Mouse (Mus musculus): ENCODE results near the gene Cish. TPM values are rescaled to one million over a fixed set of nuclear protein-coding genes. Genes with fewer than 3 reads are reported as not detected.

Cish gene
- polyA plus RNA-seq, 1 experiment from 2014 or later: 5.4 TPM

GRCm38 (mm10) chr9:107309600-107309999 is 13.8 kb downstream of the Cish start:
- ATAC-seq (ENCODE audit: low read depth): no peak
- Histone ChIP-seq H3K36me3 (ENCODE audit: control insufficient read depth, insufficient read depth, low read length) (no peaks in the 10 kb centered on the region), H3K9ac (replicated peaks; ENCODE audit: low read depth, low read length) (no peak overlapping the region), H3K27ac (ENCODE audit: low read depth, low read length) (no peak overlapping the region), H3K9me3 (ENCODE audit: control insufficient read depth, low read length) (no peaks in the 10 kb centered on the region), H3K4me1 (ENCODE audit: control insufficient read depth, insufficient read depth, low read length) (no peaks in the 10 kb centered on the region), H3K27me3 (ENCODE audit: control insufficient read depth, insufficient read depth, low read length) (no peaks in the 10 kb centered on the region), H3K4me2 (ENCODE audit: low read depth, low read length) (no peak overlapping the region), H3K4me3 (ENCODE audit: low read depth, low read length) (no peak overlapping the region)
- 71% methylated on average over 5 of the region's 5 CpGs for WGBS

- H3K9ac ChIP-seq (replicated peaks; ENCODE audit: low read depth, low read length): no peak overlapping the region
- no peak overlapping the region for H3K4me2 ChIP-seq (ENCODE audit: low read depth, low read length)
- no peaks in the 10 kb centered on the region for H3K4me1 ChIP-seq (ENCODE audit: control insufficient read depth, insufficient read depth, low read length)
- no peaks in the 10 kb centered on the region for H3K27me3 ChIP-seq (ENCODE audit: control insufficient read depth, insufficient read depth, low read length)
- no peak for ATAC-seq (ENCODE audit: low read depth)
- no peak overlapping the region for H3K4me3 ChIP-seq (ENCODE audit: low read depth, low read length)
- no peak overlapping the region for H3K27ac ChIP-seq (ENCODE audit: low read depth, low read length)
- no peaks in the 10 kb centered on the region for H3K36me3 ChIP-seq (ENCODE audit: control insufficient read depth, insufficient read depth, low read length)
- 79% methylated on average over 9 of the region's 10 CpGs for WGBS
- H3K9me3 ChIP-seq (ENCODE audit: control insufficient read depth, low read length): no peaks in the 10 kb centered on the region
Observed at GRCm38 (mm10) chr9:107312811-107313584, 17.2 kb downstream of the Cish start.

- Histone ChIP-seq H3K9me3 (ENCODE audit: control insufficient read depth, low read length) (no peaks in the 10 kb centered on the region), H3K9ac (replicated peaks; ENCODE audit: low read depth, low read length) (no peak overlapping the region), H3K27ac (ENCODE audit: low read depth, low read length) (no peak overlapping the region), H3K4me2 (ENCODE audit: low read depth, low read length) (no peak overlapping the region), H3K4me3 (ENCODE audit: low read depth, low read length) (no peak overlapping the region), H3K27me3 (ENCODE audit: control insufficient read depth, insufficient read depth, low read length) (no peaks in the 10 kb centered on the region), H3K36me3 (ENCODE audit: control insufficient read depth, insufficient read depth, low read length) (no peaks in the 10 kb centered on the region), H3K4me1 (ENCODE audit: control insufficient read depth, insufficient read depth, low read length) (no peaks in the 10 kb centered on the region)
- no peak for ATAC-seq (ENCODE audit: low read depth)
- WGBS: 95% methylated on average over 3 of the region's 3 CpGs
Observed at GRCm38 (mm10) chr9:107313926-107314325, 18.1 kb downstream of the Cish start.

- H3K4me3 ChIP-seq (ENCODE audit: low read depth, low read length): no peak overlapping the region
- H3K9me3 ChIP-seq (ENCODE audit: control insufficient read depth, low read length): no peaks in the 10 kb centered on the region
- H3K4me2 ChIP-seq (ENCODE audit: low read depth, low read length): no peak overlapping the region
- H3K4me1 ChIP-seq (ENCODE audit: control insufficient read depth, insufficient read depth, low read length): no peaks in the 10 kb centered on the region
- H3K27me3 ChIP-seq (ENCODE audit: control insufficient read depth, insufficient read depth, low read length): no peaks in the 10 kb centered on the region
- no peak for ATAC-seq (ENCODE audit: low read depth)
- no peaks in the 10 kb centered on the region for H3K36me3 ChIP-seq (ENCODE audit: control insufficient read depth, insufficient read depth, low read length)
- WGBS: 92% methylated on average over 2 of the region's 2 CpGs
- H3K27ac ChIP-seq (ENCODE audit: low read depth, low read length): no peak overlapping the region
- H3K9ac ChIP-seq (replicated peaks; ENCODE audit: low read depth, low read length): no peak overlapping the region
Observed at GRCm38 (mm10) chr9:107315791-107316190, 20.0 kb downstream of the Cish start.

GRCm38 (mm10) chr9:107322461-107323050 is 26.7 kb downstream of the Cish start:
- Histone ChIP-seq H3K9me3 (ENCODE audit: control insufficient read depth, low read length) (no peaks in the 10 kb centered on the region), H3K27ac (ENCODE audit: low read depth, low read length) (no peak overlapping the region), H3K27me3 (ENCODE audit: control insufficient read depth, insufficient read depth, low read length) (no peaks in the 10 kb centered on the region), H3K4me1 (ENCODE audit: control insufficient read depth, insufficient read depth, low read length) (no peaks in the 10 kb centered on the region), H3K9ac (replicated peaks; ENCODE audit: low read depth, low read length) (no peak overlapping the region), H3K36me3 (ENCODE audit: control insufficient read depth, insufficient read depth, low read length) (no peaks in the 10 kb centered on the region), H3K4me3 (ENCODE audit: low read depth, low read length) (no peak overlapping the region), H3K4me2 (ENCODE audit: low read depth, low read length) (no peak overlapping the region)
- ATAC-seq (ENCODE audit: low read depth): no peak
- WGBS: 87% methylated on average over 8 of the region's 8 CpGs

GRCm38 (mm10) chr9:107323558-107323957 is 27.7 kb downstream of the Cish start:
- no peaks in the 10 kb centered on the region for H3K27me3 ChIP-seq (ENCODE audit: control insufficient read depth, insufficient read depth, low read length)
- H3K9ac ChIP-seq (replicated peaks; ENCODE audit: low read depth, low read length): no peak overlapping the region
- no peak overlapping the region for H3K4me3 ChIP-seq (ENCODE audit: low read depth, low read length)
- WGBS: 64% methylated on average over 6 of the region's 6 CpGs
- H3K27ac ChIP-seq (ENCODE audit: low read depth, low read length): no peak overlapping the region
- ATAC-seq (ENCODE audit: low read depth): no peak
- no peaks in the 10 kb centered on the region for H3K9me3 ChIP-seq (ENCODE audit: control insufficient read depth, low read length)
- H3K4me2 ChIP-seq (ENCODE audit: low read depth, low read length): no peak overlapping the region
- H3K4me1 ChIP-seq (ENCODE audit: control insufficient read depth, insufficient read depth, low read length): no peaks in the 10 kb centered on the region
- H3K36me3 ChIP-seq (ENCODE audit: control insufficient read depth, insufficient read depth, low read length): no peaks in the 10 kb centered on the region

GRCm38 (mm10) chr9:107324799-107325561 is 29.2 kb downstream of the Cish start:
- no peak overlapping the region for H3K4me2 ChIP-seq (ENCODE audit: low read depth, low read length)
- H3K9ac ChIP-seq (replicated peaks; ENCODE audit: low read depth, low read length): no peak overlapping the region
- no peaks in the 10 kb centered on the region for H3K27me3 ChIP-seq (ENCODE audit: control insufficient read depth, insufficient read depth, low read length)
- no peak overlapping the region for H3K4me3 ChIP-seq (ENCODE audit: low read depth, low read length)
- H3K27ac ChIP-seq (ENCODE audit: low read depth, low read length): no peak overlapping the region
- WGBS: 65% methylated on average over 4 of the region's 4 CpGs
- no peaks in the 10 kb centered on the region for H3K4me1 ChIP-seq (ENCODE audit: control insufficient read depth, insufficient read depth, low read length)
- ATAC-seq (ENCODE audit: low read depth): no peak
- no peaks in the 10 kb centered on the region for H3K9me3 ChIP-seq (ENCODE audit: control insufficient read depth, low read length)
- no peaks in the 10 kb centered on the region for H3K36me3 ChIP-seq (ENCODE audit: control insufficient read depth, insufficient read depth, low read length)

- Histone ChIP-seq H3K9ac (replicated peaks; ENCODE audit: low read depth, low read length) (no peak overlapping the region), H3K27me3 (ENCODE audit: control insufficient read depth, insufficient read depth, low read length) (no peaks in the 10 kb centered on the region), H3K9me3 (ENCODE audit: control insufficient read depth, low read length) (no peaks in the 10 kb centered on the region), H3K4me2 (ENCODE audit: low read depth, low read length) (no peak overlapping the region), H3K36me3 (ENCODE audit: control insufficient read depth, insufficient read depth, low read length) (no peaks in the 10 kb centered on the region), H3K4me1 (ENCODE audit: control insufficient read depth, insufficient read depth, low read length) (no peaks in the 10 kb centered on the region), H3K4me3 (ENCODE audit: low read depth, low read length) (no peak overlapping the region), H3K27ac (ENCODE audit: low read depth, low read length) (no peak overlapping the region)
- 92% methylated on average over 7 of the region's 7 CpGs for WGBS
- no peak for ATAC-seq (ENCODE audit: low read depth)
Observed at GRCm38 (mm10) chr9:107325904-107326303, 30.1 kb downstream of the Cish start.

All from neural tube, embryonic 14.5 days (tissue).